Mouse (Mus musculus): ENCODE data around the gene Steap4.

- no peak for TF ChIP-seq POLR2A (IDR thresholded peaks at IDR 0.05; ENCODE audit: insufficient read length, low read depth)
- TF ChIP-seq E2F4 (IDR thresholded peaks at IDR 0.05; ENCODE audit: insufficient read depth) = no peak
- TF ChIP-seq USF1 (IDR thresholded peaks at IDR 0.05; ENCODE audit: low read depth) = no peak
- TF ChIP-seq MYOD1 (IDR thresholded peaks at IDR 0.05; ENCODE audit: control insufficient read depth in 1 of 3, insufficient read length in 2 of 3, low read depth in 2 of 3) = no peak
- TF ChIP-seq MYOG (IDR thresholded peaks at IDR 0.05; ENCODE audit: control insufficient read depth in 1 of 3, insufficient read depth in 1 of 3, insufficient read length in 2 of 3, low read depth in 2 of 3) = no peak
These were observed 35.1 kb downstream of the Steap4 start for GRCm38 (mm10) chr5:7995288-7995897.

All from myocyte (in vitro differentiated cells).